Mouse (Mus musculus): ENCODE results near the gene Gm21987.
A peak's percentile ranks its signal among the peaks of the same experiment; 100 is the strongest.

Gm21987 gene

GRCm38 (mm10) chr16:38371705-38372296 lies 25.0 kb downstream of the Gm21987 start:
- no peak for DNase-seq (ENCODE audit: low spot score)

GRCm38 (mm10) chr16:38372876-38373275 lies 26.0 kb downstream of the Gm21987 start:
- no peak for DNase-seq (ENCODE audit: low spot score)

DNA sequence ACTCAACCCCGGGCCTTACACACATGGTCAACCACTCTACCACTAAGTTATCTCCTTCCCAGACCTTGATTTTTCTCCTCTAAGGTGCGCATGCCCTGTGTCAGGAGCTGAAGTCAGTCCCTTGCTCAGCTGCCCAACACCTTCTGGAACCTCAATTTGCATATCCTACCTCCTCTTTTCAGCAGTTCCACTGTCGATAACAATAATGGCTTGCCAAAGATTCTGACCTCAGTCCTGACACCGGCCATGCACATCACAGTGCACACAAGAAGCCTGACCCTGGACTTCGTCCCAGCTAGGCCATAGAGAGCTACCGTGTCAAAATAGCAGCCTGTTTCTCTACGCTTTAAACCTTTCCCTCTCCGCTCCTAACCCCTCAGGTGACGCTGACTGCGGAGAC lies 26.6 kb downstream of the Gm21987 start:
- no peak for DNase-seq (ENCODE audit: low spot score)

- DNase-seq (ENCODE audit: low spot score) = no peak
These were observed 27.1 kb downstream of the Gm21987 start for GRCm38 (mm10) chr16:38373941-38374340.

GRCm38 (mm10) chr16:38374379-38375140 lies 27.7 kb downstream of the Gm21987 start:
- no peak for DNase-seq (ENCODE audit: low spot score)

DNA sequence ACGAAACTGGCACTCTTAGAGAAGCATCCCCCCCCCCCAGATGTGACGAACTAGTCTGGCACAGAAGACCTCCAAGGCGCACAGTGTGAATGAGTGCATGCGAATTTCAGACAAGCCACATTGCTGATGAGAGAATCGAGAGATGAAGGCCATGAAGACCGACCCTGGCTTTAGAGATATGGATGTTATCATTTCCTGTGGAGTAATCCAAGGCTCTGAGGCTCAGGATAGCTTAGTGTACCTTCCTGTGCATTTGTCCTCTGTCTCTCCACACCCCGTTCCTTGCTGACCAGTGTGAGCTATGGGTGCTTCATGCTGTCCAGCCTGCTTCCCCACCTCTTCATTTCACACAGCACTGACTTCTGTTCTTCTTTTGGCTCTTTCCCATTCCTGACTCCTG lies 28.3 kb downstream of the Gm21987 start:
- DNase-seq (ENCODE audit: low spot score) = no peak

DNA sequence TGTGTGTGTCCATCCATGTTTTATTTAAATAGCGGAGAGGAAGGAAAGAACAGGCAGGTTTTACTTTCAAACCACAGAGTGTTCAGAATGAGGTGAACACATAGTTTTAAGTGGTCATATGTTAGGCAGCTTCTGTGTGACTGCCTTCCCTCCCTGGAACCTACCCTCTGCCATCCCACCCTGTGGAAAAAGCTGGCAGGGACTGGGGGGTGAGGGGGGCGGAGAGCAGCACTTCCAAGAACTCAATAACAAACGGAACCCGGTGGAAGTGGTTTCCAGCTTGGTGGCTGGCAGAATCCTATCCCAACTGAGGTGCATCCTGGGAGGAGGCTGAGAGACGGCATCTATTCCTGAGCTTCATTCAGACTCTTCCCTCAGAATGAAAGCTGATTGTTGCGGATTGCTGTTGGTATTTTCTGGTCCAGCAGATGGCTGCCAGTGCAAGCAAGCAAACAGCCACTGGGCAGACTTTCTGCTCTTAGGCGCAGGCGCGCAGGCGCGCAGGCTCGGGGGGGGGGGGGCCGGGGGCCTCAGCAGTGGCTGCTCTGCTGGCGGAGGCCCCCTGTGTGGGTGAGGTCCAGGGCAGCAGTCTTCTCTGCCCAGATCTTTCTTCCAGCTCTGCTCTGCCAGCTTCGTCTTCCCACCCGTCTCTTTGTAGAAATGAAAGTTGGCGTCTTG lies 29.5 kb downstream of the Gm21987 start:
- DNase-seq (ENCODE audit: low spot score) = peak; percentile 39

- DNase-seq (ENCODE audit: low spot score) = no peak
These were observed 30.0 kb downstream of the Gm21987 start for GRCm38 (mm10) chr16:38376841-38377249.

- DNase-seq (ENCODE audit: low spot score) = no peak
These were observed 30.7 kb downstream of the Gm21987 start for GRCm38 (mm10) chr16:38377546-38377945.

DNA sequence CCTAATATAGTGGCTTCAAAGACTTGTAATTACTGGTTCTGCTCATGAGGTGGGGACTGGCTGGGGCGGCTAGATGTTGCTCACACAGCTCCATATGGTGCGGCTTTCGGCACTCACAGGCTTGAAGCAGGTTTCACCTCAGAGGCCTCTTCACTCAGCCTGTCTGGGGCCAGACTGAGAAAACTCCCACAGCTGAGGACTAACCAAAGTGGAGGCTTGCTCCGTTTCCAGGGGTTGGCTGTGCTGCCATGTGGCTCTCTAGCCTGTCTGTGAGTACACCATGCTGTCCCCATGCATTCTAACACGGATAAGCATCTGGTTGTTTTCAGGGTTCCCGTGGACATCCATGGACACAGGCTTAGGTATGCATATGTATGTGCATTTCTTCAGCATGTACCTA lies 31.8 kb downstream of the Gm21987 start:
- DNase-seq (ENCODE audit: low spot score) = no peak

GRCm38 (mm10) chr16:38379088-38379487 lies 32.2 kb downstream of the Gm21987 start:
- DNase-seq (ENCODE audit: low spot score) = no peak

GRCm38 (mm10) chr16:38379493-38379892 lies 32.7 kb downstream of the Gm21987 start:
- no peak for DNase-seq (ENCODE audit: low spot score)

DNA sequence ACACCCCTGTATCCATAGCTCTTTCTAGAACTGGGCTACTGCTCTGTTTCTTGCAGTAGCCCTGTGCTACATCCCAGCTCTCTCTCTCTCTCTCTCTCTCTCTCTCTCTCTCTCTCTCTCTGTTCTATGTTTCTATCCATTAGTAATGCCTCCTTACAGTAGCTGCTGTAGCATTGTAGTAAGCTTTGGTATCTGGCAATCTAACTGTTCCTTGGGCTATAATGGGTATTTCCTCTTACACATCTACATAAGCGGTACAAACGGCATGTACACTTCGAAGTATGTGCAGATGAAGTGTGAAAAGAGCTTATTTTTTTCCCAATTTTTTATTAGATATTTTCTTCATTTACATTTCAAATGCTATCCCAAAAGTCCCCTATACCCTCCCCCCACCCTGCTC lies 33.1 kb downstream of the Gm21987 start:
- DNase-seq (ENCODE audit: low spot score) = no peak

DNA sequence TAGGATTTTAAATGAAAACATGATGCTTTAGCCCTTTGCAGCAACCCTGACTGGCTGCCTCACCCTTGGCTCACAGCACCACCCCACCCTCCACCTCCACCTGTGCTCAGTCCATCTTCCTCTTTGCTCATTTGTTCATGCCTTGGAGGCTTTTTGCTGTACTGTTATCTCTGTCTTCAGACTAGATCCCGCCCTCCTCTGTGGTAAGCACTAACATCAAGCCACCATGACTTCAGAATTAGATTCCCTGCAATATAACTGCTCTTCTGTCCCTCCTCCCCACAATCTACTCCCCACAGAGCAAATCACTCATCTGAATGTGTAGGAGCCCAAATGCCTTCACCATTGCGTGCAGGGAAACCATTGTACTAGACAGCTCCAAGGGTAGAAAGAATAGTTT lies 36.8 kb downstream of the Gm21987 start:
- no peak for DNase-seq (ENCODE audit: low spot score)

GRCm38 (mm10) chr16:38385184-38385634 lies 38.4 kb downstream of the Gm21987 start:
- no peak for DNase-seq (ENCODE audit: low spot score)

DNA sequence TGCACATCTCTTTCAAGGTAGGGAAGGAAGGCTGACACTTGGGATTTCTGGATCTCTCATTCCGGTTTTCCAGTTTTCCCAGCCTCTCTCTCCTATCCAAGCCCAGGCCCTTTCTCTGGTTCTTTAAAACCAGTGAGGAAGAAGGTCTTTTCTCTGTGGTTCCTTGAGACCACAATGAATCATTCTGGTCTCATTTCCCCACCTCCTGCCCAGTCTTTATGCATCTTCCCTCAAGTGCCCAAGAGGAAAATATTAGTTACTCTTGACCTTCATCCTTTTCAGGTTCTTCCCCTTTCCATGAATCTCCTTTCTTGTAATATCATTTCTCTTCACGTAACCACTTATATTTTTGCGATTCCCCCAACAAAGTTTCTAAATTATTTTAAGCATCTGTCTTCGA lies 38.9 kb downstream of the Gm21987 start:
- no peak for DNase-seq (ENCODE audit: low spot score)

DNA sequence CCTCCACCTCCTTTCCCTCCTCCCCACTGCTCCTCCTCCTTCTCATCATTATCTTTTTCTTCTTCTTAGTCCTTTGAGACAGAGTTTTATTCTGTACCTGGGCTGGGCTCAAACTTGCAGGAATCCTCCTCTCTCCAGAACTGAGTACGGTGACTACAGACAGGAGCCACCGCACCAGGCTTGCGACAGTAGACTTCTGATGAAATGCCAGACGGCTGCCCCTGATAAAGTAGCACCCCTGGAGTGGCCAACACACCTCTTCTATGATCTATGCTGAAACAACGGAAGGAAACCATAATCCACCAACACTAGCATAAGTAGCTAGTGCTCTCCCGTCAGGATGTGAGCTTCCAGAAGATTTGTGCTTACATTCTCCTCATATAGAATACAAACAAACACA lies 40.5 kb downstream of the Gm21987 start:
- DNase-seq (ENCODE audit: low spot score) = no peak

- DNase-seq (ENCODE audit: low spot score) = no peak
These were observed 41.9 kb downstream of the Gm21987 start for GRCm38 (mm10) chr16:38388757-38389156.

DNA sequence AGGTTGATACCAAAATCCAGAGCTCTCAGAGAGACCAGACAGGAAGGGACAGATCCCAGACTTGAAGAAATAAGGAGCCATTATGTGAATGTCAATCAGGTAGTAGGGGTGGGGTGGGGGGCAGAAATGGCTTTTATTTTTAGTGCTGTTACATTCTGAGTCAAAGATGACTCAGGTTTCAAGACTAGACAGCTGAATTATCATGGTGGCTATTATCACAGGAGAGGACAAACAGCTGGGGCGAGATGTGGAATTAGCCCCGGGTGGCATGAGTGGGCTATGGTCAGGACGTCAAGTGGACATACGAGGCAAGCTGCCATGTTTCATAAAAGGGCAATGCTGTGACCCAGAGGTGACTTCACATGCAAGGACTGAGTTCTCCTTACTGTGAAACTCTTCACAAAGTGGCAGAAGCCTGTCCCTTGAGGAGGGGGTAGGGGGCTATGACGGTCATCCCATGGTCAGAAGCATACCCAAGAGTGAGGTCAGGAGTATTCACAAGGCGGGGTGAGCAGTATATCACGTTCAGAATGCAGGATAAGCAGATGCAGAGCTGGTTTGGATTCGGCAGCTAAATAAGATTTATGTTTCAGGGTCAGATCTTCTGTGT lies 42.5 kb downstream of the Gm21987 start:
- no peak for DNase-seq (ENCODE audit: low spot score)

- DNase-seq (ENCODE audit: low spot score) = no peak
These were observed 43.5 kb downstream of the Gm21987 start for GRCm38 (mm10) chr16:38390322-38390721.

DNA sequence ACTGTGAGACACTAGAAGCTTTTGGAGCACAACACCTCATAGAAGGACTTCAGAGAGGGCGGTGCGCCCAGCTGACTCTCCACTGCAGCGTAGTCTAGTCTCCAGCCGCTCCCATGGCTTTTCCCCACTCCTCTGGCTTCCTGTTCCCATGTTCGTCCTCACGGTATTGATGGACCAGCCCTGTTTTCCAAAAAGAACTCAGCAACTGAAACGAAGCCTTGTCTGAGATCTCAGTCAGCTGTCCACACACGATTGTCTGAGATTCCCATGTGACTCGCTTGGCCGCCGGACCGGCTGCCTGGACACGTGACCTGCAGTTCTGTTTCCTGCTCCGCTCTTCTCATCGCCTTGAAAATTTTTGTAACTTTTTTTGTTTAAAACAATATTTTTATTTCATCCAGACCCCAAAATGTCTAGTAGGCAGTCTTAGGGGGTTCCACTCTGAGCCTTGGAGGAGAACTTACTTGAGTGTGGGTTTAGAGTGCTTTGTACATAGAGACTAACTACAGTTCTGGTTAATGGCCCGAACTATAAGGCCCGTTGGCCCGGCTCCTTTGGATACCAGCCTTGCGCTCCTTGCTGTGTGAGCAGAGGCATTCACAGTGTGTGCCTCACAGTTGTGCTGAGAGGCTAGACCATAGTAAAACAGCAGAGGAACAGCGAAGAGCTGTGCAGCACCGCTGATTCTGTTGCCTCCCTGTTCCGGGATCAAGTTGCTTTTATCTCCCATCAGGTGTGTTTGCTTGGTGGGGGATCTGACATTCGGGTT lies 45.5 kb downstream of the Gm21987 start:
- DNase-seq (ENCODE audit: low spot score) = no peak

DNA sequence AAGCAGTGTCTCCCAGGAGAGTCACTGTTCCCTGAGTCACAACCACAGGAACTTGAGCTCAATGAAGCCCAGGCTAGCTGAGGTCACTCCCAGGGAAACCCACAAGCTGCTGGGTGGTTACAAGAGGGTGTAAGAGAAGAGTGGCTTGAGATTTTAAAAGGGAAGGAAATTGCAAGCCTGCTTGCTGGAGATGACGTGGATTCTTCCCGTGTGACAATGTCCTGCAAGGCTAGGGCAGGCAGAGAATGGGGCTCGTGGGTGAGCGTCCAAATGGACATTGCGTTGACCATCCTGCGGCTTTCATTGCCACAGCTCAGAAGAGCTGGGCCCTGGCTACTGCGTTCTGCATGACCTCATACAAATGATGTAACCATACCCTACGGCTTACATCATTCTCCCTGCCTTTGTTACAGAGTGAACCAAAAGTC lies 47.4 kb downstream of the Gm21987 start:
- DNase-seq (ENCODE audit: low spot score) = no peak
